Mouse (Mus musculus) layer of hippocampus, adult 8-10 months (tissue): Measurements from ENCODE around the gene Sec1. TPM values are rescaled to one million over a fixed set of nuclear protein-coding genes. Genes with fewer than 3 reads are reported as not detected.
"Not testable (repeated sequence)": the region's sequence is repeated elsewhere in the genome, so short reads cannot be mapped to it uniquely, and the experiment has no call there.

ENCODE experiments used
- DNase-seq, 2 experiments: peaks; one replicate each; pipeline ENCODE4 v3.0.0; 2022; ENCODE audit warnings: low spot score in 2 of 2
- total RNA-seq, 4 experiments: library from RNA; stranded (reverse); gene quantifications; 2 replicates each; pipeline ENCODE4 v1.2.4; 2022

The Sec1 gene
- total RNA-seq, 4 experiments from 2014 or later = 1.6 to 4.6 (median 3.3) TPM

DNA sequence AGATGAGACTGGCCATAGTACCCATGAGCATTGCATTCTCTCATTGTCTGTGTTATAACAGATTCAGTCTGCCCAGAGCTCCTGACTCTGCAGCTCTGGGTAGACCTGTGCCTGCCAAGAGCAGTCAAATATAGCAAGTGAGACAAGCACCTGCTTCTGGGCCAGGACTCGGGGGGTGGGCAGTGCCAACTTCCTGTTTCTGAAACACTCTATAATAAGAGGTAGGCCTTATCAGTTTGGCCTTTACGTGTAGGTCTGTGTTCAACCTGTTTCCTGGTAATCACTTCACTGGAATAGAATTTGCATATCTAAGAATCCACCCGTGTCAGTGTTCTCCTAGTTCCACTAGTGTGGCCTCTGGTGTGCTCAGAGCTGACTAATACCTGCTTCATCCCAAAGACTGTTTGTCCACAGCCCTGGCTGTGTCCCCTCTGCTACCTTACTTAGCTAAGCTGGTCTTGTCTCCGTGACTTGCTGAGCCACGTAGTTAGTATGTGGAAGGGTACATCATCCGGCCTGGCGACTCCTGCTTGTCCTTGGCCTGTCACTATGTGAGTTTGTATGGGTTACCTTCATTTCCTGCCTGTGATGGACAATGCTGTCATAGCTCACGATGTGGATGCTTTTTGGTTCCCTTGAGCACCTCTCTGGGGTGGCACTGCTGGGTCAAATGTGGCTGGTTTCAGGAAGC, 13.0 kb downstream of the Sec1 start:
- no peak for DNase-seq

- no peak for DNase-seq
Observed at GRCm38 (mm10) chr7:45679966-45680621, 14.1 kb downstream of the Sec1 start.

- DNase-seq = no peak
Observed at GRCm38 (mm10) chr7:45678513-45678912, 15.7 kb downstream of the Sec1 start.

DNA sequence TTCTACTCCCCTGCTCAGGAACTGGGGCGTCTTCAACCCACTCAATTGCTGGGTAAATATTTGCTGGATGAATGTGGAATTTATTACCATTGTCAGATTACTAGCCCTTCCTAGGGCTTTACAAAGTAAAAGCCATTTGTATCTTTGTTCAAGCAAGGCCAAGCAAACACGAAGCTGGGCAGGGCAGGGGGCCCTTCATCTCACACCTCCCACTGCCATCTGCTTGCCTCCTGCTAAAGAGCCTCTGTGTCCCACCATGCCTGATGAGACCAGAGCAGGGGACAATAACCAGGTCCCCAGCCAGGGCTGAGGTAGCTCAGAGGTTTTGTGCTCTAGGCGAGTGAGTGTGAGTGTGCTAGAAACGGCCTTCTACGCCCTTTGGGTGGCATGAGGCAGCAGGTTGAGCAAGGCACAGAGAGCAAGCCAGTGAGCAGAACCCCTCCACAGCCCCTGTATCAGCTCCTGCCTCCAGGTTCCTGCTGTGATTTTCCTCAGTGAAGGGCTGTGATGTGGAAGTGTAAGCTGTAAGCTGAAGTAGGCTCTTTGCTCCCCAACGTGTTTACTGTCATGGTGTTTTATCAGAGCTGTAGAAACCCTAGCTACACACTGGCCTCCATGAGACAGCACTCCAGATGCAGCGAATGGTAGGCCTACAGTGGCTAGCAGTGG, 16.4 kb downstream of the Sec1 start:
- no peak for DNase-seq

- DNase-seq = no peak
Observed at GRCm38 (mm10) chr7:45668921-45669320, 25.3 kb downstream of the Sec1 start.

DNA sequence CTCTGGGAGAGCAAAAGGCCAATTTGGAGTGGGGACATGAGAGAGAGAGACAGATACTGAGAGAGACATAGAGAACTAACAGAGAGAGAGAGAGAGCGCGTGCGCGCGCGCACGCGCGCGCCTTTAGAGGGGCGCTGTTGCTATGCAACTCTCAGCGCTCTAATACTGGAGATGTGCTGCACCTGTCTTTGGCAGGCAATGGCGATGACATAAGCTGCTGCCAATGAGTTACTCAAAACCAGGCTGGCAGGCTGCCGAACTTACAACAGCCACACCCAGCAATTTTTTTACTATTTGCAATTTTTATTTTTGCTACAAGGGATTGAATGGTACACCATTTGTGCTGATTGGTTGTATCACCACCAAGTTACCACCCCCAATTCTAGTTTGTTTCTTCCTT, 26.4 kb downstream of the Sec1 start:
- peak in 1 of 2 experiments; percentile 55 for DNase-seq

- no peak for DNase-seq
Observed at GRCm38 (mm10) chr7:45666161-45666560, 28.0 kb downstream of the Sec1 start, which contains the start of gene Fut2. Gene Fut2 (minus strand): TSS chr7:45666394.

DNA sequence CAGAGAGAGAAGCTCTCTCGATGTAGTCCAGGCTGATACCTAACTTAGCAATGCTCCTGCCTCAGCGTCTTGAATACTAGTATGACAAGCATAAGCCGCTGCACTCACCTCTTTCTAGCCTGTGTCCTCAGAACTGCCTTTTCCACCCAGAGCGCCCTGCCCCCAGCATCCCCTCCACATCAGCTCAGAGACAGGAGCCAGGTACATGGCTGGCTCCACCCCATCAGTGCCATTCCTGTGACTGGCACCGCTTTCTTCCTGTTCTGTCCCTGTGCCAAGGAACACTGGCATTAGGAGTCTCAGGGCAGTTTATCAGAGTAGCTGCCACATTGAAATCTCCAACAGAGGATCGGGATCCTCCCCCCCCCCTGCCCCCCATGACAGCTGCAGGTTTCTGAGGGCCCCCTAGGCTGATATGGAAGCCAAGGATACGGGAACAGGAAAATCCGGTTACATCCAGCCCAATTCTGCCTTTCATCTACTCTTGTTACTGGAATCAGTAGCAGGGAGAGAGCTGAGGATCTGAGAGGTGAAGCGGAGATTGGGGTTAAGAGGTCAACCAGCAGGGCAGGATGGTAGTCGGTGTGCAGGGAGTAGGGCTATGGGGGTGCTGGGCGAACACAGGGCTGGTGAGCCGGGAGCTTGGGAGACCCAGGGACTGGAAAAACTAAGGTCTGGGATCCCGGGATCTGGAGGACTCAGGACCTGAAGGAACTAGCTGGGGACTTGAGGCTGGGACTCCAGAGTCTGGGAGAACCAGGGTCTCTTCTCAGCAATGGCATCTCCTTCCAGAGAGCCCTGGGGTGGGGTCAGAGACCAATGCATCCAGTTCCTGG, 28.7 kb downstream of the Sec1 start:
- no peak for DNase-seq

DNA sequence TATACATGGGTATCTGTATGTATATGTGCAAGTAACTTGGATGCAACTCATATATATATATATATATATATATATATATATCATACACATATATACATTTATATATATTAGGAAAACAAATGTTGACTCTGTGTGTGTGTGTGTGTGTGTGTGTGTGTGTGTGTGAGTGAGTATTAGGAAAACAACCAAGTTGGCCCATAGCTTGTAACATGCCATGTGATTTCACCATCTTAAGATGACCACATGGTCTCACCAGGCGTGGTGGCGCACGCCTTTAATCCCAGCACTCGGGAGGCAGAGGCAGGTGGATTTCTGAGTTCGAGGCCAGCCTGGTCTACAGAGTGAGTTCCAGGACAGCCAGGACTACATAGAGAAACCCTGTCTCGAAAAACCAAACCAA, 32.5 kb downstream of the Sec1 start:
- not testable (repeated sequence) for DNase-seq

GRCm38 (mm10) chr7:45660746-45661478, 33.3 kb downstream of the Sec1 start:
- no peak for DNase-seq

GRCm38 (mm10) chr7:45654424-45655047, 39.7 kb downstream of the Sec1 start:
- no peak for DNase-seq

- DNase-seq = not testable (repeated sequence)
Observed at GRCm38 (mm10) chr7:45650484-45650883, 43.7 kb downstream of the Sec1 start.

DNA sequence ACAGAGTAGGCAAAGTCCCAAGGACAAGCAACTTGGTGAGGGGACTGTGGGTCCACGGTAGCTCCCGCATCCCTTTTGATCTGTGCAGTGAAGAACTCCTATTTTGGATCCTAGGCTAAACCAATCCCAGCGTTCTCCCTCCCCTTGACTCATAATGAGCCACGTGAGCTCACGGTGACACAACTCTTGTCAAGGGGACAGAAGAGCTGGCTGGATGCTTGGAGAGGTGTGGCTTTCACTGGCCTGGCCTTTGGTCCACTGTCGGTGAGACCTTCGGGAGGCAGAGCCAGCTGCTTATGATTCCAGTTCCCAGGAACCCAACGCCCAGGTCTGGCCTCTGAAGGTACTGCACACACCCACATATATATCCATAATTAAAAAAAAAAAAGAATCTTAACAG, 44.9 kb downstream of the Sec1 start:
- no peak for DNase-seq

GRCm38 (mm10) chr7:45646671-45647070, 47.5 kb downstream of the Sec1 start:
- DNase-seq = no peak

GRCm38 (mm10) chr7:45645591-45645971, 48.6 kb downstream of the Sec1 start:
- DNase-seq = no peak

DNA sequence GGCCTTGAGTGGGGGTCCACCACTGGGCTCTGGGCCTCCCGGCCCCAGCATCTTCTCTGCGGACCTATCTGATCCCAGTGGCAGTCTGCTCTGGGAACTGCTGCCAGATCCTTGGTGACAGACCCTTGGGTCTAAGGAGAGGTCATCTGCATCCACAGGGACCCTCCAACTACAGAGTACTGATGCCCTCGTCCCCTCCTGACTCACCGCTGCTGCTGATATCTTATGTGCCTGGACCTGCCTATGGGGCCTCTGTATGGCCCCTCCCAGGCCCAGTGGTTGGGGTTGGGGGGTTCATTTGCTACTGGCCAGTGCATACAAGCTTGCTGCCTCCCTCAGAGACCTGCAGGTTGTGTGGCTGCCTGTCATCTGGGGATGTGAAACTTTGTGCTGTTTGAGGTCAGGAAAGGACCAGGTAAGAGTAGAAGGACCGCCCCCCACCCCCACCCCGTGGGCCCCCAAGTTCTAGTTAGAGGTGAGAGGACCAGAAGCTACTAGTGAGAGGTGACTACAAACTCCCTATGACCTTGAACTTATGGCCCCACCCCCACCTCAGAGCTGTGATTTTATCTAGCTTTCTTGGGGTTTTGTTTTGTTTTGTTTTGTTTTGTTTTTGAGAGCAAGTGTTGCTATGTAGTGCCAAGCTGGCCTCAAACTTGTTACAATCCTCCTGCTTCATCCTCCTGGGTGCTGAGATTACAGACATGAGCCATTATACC, 49.2 kb downstream of the Sec1 start:
- DNase-seq = no peak

- peak; percentile 64 to 72 for DNase-seq
Observed at GRCm38 (mm10) chr7:45644183-45644582, 50.0 kb downstream of the Sec1 start.

DNA sequence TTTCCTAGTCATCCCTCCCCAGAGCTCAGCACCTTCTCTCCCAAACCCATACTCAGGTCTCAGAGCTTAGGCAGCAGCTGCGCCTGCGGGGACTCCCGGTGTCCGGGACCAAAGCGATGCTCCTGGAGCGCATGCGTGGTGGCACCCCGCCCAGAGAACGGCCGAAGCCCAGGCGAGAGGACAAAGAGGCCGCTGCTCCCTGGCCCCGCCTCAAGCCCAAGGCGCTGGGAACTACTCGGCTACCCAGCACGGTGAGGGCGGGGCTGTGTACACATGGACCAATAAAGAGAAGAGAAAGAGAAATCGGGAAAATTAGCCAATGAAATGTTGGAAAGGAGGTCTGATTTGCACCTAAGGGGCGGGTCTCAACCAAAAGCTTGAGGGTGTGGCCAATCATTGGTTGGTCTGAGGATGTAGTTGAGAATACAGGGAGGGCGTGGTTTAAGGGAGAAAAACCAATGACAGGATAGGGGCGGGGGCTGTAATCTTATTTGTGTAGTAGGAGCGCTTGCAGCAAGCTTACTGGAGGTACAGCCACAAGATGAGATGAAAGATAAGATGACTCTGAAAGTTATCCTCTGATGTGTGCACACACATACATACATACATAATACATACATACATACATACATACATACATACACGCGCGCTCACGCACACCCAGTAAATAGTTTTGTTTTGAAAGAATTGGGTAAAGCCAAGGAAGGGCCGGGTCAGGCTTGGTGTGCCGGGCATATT, 50.6 kb downstream of the Sec1 start:
- peak; percentile 90 to 94 for DNase-seq
